In genomic region chr10:112269939-112270781, GRCm38 (mm10) we compare ENCODE assay signal across 8 mouse cellular contexts. TPM values are rescaled to one million over a fixed set of nuclear protein-coding genes. Genes with fewer than 3 reads are reported as not detected.
DNase-seq lines count a peak whose midpoint lies in the region; ATAC-seq and TF ChIP-seq lines count a peak whose summit lies in the region.

No protein-coding gene starts in this region.

- H3K4me2 ChIP-seq in forebrain, embryonic 11.5 days (ENCODE audit: low read depth, low read length, severe bottlenecking) = peak overlapping the region; percentile 95
- peak overlapping the region; percentile 64 for H3K4me2 ChIP-seq in intestine, postnatal 0 days (replicated peaks; ENCODE audit: low read depth)
- peak overlapping the region; percentile 58 for H3K4me2 ChIP-seq in liver, embryonic 13.5 days

- no peak for TF ChIP-seq POLR2A in olfactory bulb, adult 2 months (IDR thresholded peaks at IDR 0.05; ENCODE audit: insufficient read depth, low read depth, low read length)

- under 1% methylated on average over 42 of the region's 43 CpGs for WGBS in forebrain, embryonic 11.5 days
- 2% methylated on average over 43 of the region's 43 CpGs for WGBS in intestine, postnatal 0 days
- 2% methylated on average over 43 of the region's 43 CpGs for WGBS in liver, embryonic 13.5 days (ENCODE audit: insufficient replicate concordance)
- 2% methylated on average over 43 of the region's 43 CpGs for WGBS in olfactory bulb, adult 2 months

- peak; percentile 70 for ATAC-seq in Patski
- ATAC-seq in forebrain, embryonic 11.5 days (replicated peaks; ENCODE audit: low FRiP score) = peak; percentile 72
- ATAC-seq in intestine, postnatal 0 days = peak; percentile 28; the same call in 1 of the 2 replicates
- ATAC-seq in liver, embryonic 13.5 days (ENCODE audit: low read depth) = no peak

- POLR2A ChIA-PET in Patski (lab: Charles Lee) = no interaction called here

- H3K4me3 ChIP-seq in forebrain, embryonic 11.5 days (ENCODE audit: low read depth, low read length) = peak overlapping the region; percentile 48
- H3K4me3 ChIP-seq in intestine, postnatal 0 days (ENCODE audit: low read depth, low read length) = peak overlapping the region; percentile 40
- H3K4me3 ChIP-seq in liver, embryonic 13.5 days (replicated peaks) = peak overlapping the region; percentile 36
- H3K4me3 ChIP-seq in olfactory bulb, adult 2 months (ENCODE audit: insufficient read depth, low read depth, low read length) = peak overlapping the region; percentile 53

- TF ChIP-seq CTCF in Patski (IDR thresholded peaks at IDR 0.05) = no peak
- TF ChIP-seq CTCF in intestine, postnatal 0 days (IDR thresholded peaks at IDR 0.05; ENCODE audit: low read depth) = no peak
- TF ChIP-seq CTCF in olfactory bulb, adult 2 months (IDR thresholded peaks at IDR 0.05; ENCODE audit: insufficient read depth, low read depth, low read length) = no peak

- no peak overlapping the region for H3K27ac ChIP-seq in forebrain, embryonic 11.5 days (ENCODE audit: low read depth, low read length)
- no peak overlapping the region for H3K27ac ChIP-seq in intestine, postnatal 0 days (ENCODE audit: low read depth, low read length)
- no peak overlapping the region for H3K27ac ChIP-seq in liver, embryonic 13.5 days
- H3K27ac ChIP-seq in olfactory bulb, adult 2 months (ENCODE audit: insufficient read depth, low read depth, low read length) = peak overlapping the region; percentile 35

- peak; percentile 28 to 49 for DNase-seq in cerebellum, postnatal 25 days
- DNase-seq in cerebellum, adult 9-10 months = no peak
- no peak for DNase-seq in Patski (ENCODE audit: low read depth, low spot score)
- peak; percentile 70 for DNase-seq in forebrain, embryonic 11.5 days (ENCODE audit: low spot score)
- DNase-seq in liver, embryonic 13.5 days = no peak
- no peak for DNase-seq in thymus, postnatal 4 days

- in situ Hi-C loops in Patski (cut with MboI; ENCODE audit: low pct_unique_long_range_greater_than_20kb) = no loop called here

- H3K27me3 ChIP-seq in Patski = no peaks in the 10 kb centered on the region
- H3K27me3 ChIP-seq in forebrain, embryonic 11.5 days (ENCODE audit: control insufficient read depth, insufficient read depth, low read length) = peaks cover 29% of the 10 kb centered on the region
- H3K27me3 ChIP-seq in intestine, postnatal 0 days (replicated peaks; ENCODE audit: control insufficient read depth, insufficient read depth, low read length) = peaks cover 31% of the 10 kb centered on the region
- peaks cover 49% of the 10 kb centered on the region for H3K27me3 ChIP-seq in liver, embryonic 13.5 days

- H3K4me1 ChIP-seq in forebrain, embryonic 11.5 days (replicated peaks; ENCODE audit: control insufficient read depth, insufficient read depth, low read length) = peaks cover 8% of the 10 kb centered on the region; the same call in 1 of the 2 replicates
- H3K4me1 ChIP-seq in intestine, postnatal 0 days (replicated peaks; ENCODE audit: control insufficient read depth, insufficient read depth, low read length) = no peaks in the 10 kb centered on the region
- no peaks in the 10 kb centered on the region; the same call in 1 of the 2 replicates for H3K4me1 ChIP-seq in liver, embryonic 13.5 days (replicated peaks)
- H3K4me1 ChIP-seq in olfactory bulb, adult 2 months (ENCODE audit: control insufficient read depth, insufficient read depth, low read length) = peaks cover 15% of the 10 kb centered on the region; the same call in 1 of the 2 replicates

- no peaks in the 10 kb centered on the region for H3K9me3 ChIP-seq in forebrain, embryonic 11.5 days (ENCODE audit: control insufficient read depth, low read length)
- H3K9me3 ChIP-seq in intestine, postnatal 0 days (ENCODE audit: control insufficient read depth) = no peaks in the 10 kb centered on the region
- H3K9me3 ChIP-seq in liver, embryonic 13.5 days (replicated peaks) = no peaks in the 10 kb centered on the region

- H3K36me3 ChIP-seq in forebrain, embryonic 11.5 days (ENCODE audit: control insufficient read depth, insufficient read depth, low read length) = no peaks in the 10 kb centered on the region
- H3K36me3 ChIP-seq in intestine, postnatal 0 days (ENCODE audit: control insufficient read depth, insufficient read depth) = no peaks in the 10 kb centered on the region
- H3K36me3 ChIP-seq in liver, embryonic 13.5 days = no peaks in the 10 kb centered on the region

- CTCF ChIA-PET in Patski (lab: Charles Lee) = interaction anchor here (1.0 to 1.5 kb wide), 2 partner anchors 9 to 10 kb away, joined by 3 read pairs; no protein-coding TSS in a partner anchor

- H3K9ac ChIP-seq in forebrain, embryonic 11.5 days (ENCODE audit: low read length) = peak overlapping the region; percentile 54
- H3K9ac ChIP-seq in intestine, postnatal 0 days (ENCODE audit: low read depth, low read length) = no peak overlapping the region; the same call in 1 of the 2 replicates
- no peak overlapping the region for H3K9ac ChIP-seq in liver, embryonic 13.5 days

RNA-seq across cellular contexts. Expression of gene Kcnc2, which starts 0.8 kb away (rescaled TPM):
- 0.14 TPM for polyA plus RNA-seq in Patski (2021)
- 1.2 and 1.6 TPM in 2 replicates for polyA plus RNA-seq in forebrain, embryonic 11.5 days (2014; fragmentation: Nextera tagmentation; extraction: Ambion mirVana)
- 0.30 and 0.39 TPM in 2 replicates for polyA plus RNA-seq in intestine, postnatal 0 days (2015; fragmentation: Nextera tagmentation; extraction: Ambion mirVana)
- 0.06 and 0.07 TPM in 2 replicates for polyA plus RNA-seq in liver, embryonic 13.5 days (2015; fragmentation: Nextera tagmentation; extraction: Ambion mirVana)
- polyA plus RNA-seq in olfactory bulb, adult 2 months (2012; ENCODE audit: insufficient read depth, insufficient read length, low replicate concordance, missing spikeins) = not detected in 2 replicates

Comparison
In these comparisons a context has a peak if more than half of its experiments do, and no peak if none do; other contexts are left out.
1. DNase-seq: peak in cerebellum, postnatal 25 days (2 of 2) and forebrain, embryonic 11.5 days (single experiment); none in cerebellum, adult 9-10 months (single experiment), Patski (single experiment), liver, embryonic 13.5 days (single experiment) and thymus, postnatal 4 days (single experiment).
2. Peak in every context shown above with its lines, with median percentiles within 50 percentile points of each other: H3K4me2 ChIP-seq and H3K4me3 ChIP-seq.